8 mouse cellular contexts compared by ENCODE assay signal in the genomic region with DNA sequence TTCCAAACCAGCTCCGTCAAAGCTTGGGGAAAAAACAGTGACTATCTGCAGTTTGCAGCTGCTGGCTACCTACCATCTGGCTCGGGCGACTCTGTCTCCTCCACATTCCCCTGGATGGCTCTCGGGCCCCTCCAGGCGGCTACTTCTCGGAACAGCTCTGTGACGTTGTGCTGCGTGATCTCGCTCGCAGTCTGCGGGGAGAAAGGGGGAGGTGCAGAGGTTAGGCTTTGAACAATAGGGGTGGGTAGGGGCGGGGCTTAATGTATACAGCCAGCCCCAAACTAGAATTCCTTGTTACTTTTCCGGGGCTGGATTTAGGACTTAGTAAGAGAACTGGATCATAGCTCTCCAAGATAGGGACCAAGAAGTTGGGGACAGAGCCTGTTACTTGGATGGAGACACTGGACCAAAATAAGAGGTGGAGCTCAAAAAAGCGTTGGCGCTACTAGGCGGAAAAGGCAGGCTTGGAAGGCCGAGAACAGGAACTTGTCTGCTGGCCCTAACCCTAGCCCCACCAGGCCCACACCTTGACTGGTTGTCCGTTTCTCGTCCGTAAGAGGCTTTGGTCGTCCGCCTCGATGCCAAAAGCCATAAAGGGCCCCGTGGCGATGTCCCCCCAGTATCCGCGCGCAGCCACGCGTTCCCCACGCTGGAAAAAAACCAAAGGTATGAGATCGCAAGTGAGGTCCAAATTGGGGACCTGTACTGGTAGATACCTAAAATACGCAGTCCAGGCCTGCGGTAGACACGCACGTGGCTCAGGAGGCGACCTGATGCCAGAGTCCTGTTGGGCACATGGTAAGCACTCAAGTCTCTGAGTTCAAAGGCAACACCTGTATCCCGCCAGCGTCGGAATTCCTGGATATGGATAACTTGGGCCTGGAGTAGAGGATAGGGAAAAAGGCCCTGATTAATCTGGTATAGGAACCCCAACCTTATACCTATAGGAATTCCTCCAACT. TPM values are rescaled to one million over a fixed set of nuclear protein-coding genes. Genes with fewer than 3 reads are reported as not detected.
DNase-seq lines count a peak whose midpoint lies in the region; ATAC-seq and TF ChIP-seq lines count a peak whose summit lies in the region.

No protein-coding gene starts in this region.

- peaks cover 0 to 12% of the 10 kb centered on the region in 2 experiments; a peak in 2 of 4 replicates for H3K4me1 ChIP-seq in MEL (ENCODE audit: control insufficient read depth in 1 of 2, insufficient read depth in 2 of 2, low read length in 2 of 2)
- H3K4me1 ChIP-seq in forebrain, embryonic 15.5 days = peaks cover 14% of the 10 kb centered on the region

- peak; percentile 89 for TF ChIP-seq RAD21 in MEL (IDR thresholded peaks at IDR 0.05; ENCODE audit: low read depth, low read length)

- ATAC-seq in forebrain, embryonic 15.5 days (replicated peaks) = peak; percentile 91

- peaks cover 0 to 2% of the 10 kb centered on the region in 2 experiments; a peak in 1 of 4 replicates for H3K36me3 ChIP-seq in MEL (ENCODE audit: control insufficient read depth in 1 of 2, insufficient read depth in 2 of 2, low read length in 2 of 2)
- H3K36me3 ChIP-seq in forebrain, embryonic 15.5 days = no peaks in the 10 kb centered on the region

- H3K27ac ChIP-seq in MEL (ENCODE audit: control insufficient read depth, low read depth, low read length) = no peak overlapping the region
- 0 out of 2 replicates have a peak overlapping the region, but pooled peaks have one; percentile 12 for H3K27ac ChIP-seq in forebrain, embryonic 15.5 days (replicated peaks)
- 0 out of 2 replicates have a peak overlapping the region, but pooled peaks have one; percentile 18 for H3K27ac ChIP-seq in layer of hippocampus, adult 2 months

- H3K4me3 ChIP-seq in MEL (ENCODE audit: control insufficient read depth in 1 of 2, insufficient read depth in 1 of 2, low read depth in 2 of 2, low read length in 2 of 2) = peak overlapping the region; percentile 26 to 33
- peak overlapping the region; percentile 29 for H3K4me3 ChIP-seq in forebrain, embryonic 15.5 days
- peak overlapping the region; percentile 40 for H3K4me3 ChIP-seq in layer of hippocampus, adult 2 months

- 0 out of 4 replicates have a peak, but pooled peaks of 1 of the 2 experiments have one; percentile 13 for TF ChIP-seq EP300 in MEL (IDR thresholded peaks at IDR 0.05; ENCODE audit: low read depth in 1 of 2, low read length in 2 of 2)

- TF ChIP-seq POLR2A in MEL (IDR thresholded peaks at IDR 0.05; ENCODE audit: control insufficient read depth in 1 of 2, insufficient read depth in 1 of 2, low read depth in 1 of 2, low read length in 2 of 2, poor library complexity in 1 of 2) = no peak

- H3K9me3 ChIP-seq in MEL (replicated peaks; ENCODE audit: insufficient read depth, low read length) = no peaks in the 10 kb centered on the region
- no peaks in the 10 kb centered on the region for H3K9me3 ChIP-seq in forebrain, embryonic 15.5 days

- H3K9ac ChIP-seq in MEL (ENCODE audit: control insufficient read depth, low read depth, low read length, poor library complexity, severe bottlenecking) = peak overlapping the region; percentile 33
- peak overlapping the region; percentile 37; the same call in 1 of the 2 replicates for H3K9ac ChIP-seq in forebrain, embryonic 15.5 days (replicated peaks)

- intact Hi-C loops in heart, postnatal 36 days (cut with DNase I) = no loop called here

- peak; percentile 69 to 89 (median 87) for TF ChIP-seq CTCF in MEL (IDR thresholded peaks at IDR 0.05 in 2 of 3, conservative IDR thresholded peaks at IDR 0.05 in 1 of 3; ENCODE audit: control insufficient read depth in 1 of 3, insufficient read depth in 1 of 3, low read depth in 2 of 3, low read length in 3 of 3, poor library complexity in 1 of 3, severe bottlenecking in 1 of 3)
- peak; percentile 77 for TF ChIP-seq CTCF in layer of hippocampus, adult 2 months (conservative IDR thresholded peaks at IDR 0.05)

- WGBS in forebrain, embryonic 15.5 days = 25% methylated on average over 40 of the region's 40 CpGs

- H3K27me3 ChIP-seq in MEL (ENCODE audit: control insufficient read depth in 1 of 2, insufficient read depth in 2 of 2, low read length in 2 of 2) = no peaks in the 10 kb centered on the region
- no peaks in the 10 kb centered on the region for H3K27me3 ChIP-seq in forebrain, embryonic 15.5 days

- peak; percentile 89 for DNase-seq in MEL (ENCODE audit: low read depth, low spot score)
- peak; percentile 67 to 80 for DNase-seq in cerebellum, adult 18-20 months
- DNase-seq in heart, postnatal 36 days = peak; percentile 77 to 81
- peak; percentile 54 to 76 for DNase-seq in layer of hippocampus, adult 2 months (ENCODE audit: low spot score in 2 of 2)
- peak; percentile 92 for DNase-seq in lung, postnatal 10 days
- peak; percentile 49 for DNase-seq in retina, adult 2 months (ENCODE audit: low read depth, low spot score)
- peak; percentile 72 to 81 for DNase-seq in thymus, postnatal 36 days

- peaks cover 6% of the 10 kb centered on the region for H3K79me2 ChIP-seq in MEL (ENCODE audit: control insufficient read depth, insufficient read depth, low read length, poor library complexity)

- peak overlapping the region; percentile 45 for H3K4me2 ChIP-seq in forebrain, embryonic 15.5 days (replicated peaks)

TF ChIP-seq in MEL, 35 proteins besides CTCF, POLR2A, EP300 and RAD21 (continues in another document):
- TF ChIP-seq UBTF (IDR thresholded peaks at IDR 0.05; ENCODE audit: borderline replicate concordance, insufficient read depth, low read depth, low read length) = no peak
- TF ChIP-seq ZC3H11A (IDR thresholded peaks at IDR 0.05; ENCODE audit: low read depth, low read length) = peak; percentile 62
- no peak for TF ChIP-seq BHLHE40 (IDR thresholded peaks at IDR 0.05; ENCODE audit: borderline replicate concordance, low read depth, low read length)
- 0 out of 2 replicates have a peak, but pooled peaks have one; percentile 33 for TF ChIP-seq HCFC1 (IDR thresholded peaks at IDR 0.05; ENCODE audit: low read depth, low read length)
- TF ChIP-seq MYC (IDR thresholded peaks at IDR 0.05; ENCODE audit: low read depth, low read length) = no peak
- TF ChIP-seq MXI1 (IDR thresholded peaks at IDR 0.05; ENCODE audit: low read depth, low read length) = peak; percentile 43; the same call in 1 of the 2 replicates
- TF ChIP-seq TBP (IDR thresholded peaks at IDR 0.05; ENCODE audit: low read depth, low read length) = no peak
- TF ChIP-seq USF2 (IDR thresholded peaks at IDR 0.05; ENCODE audit: borderline replicate concordance in 1 of 2, insufficient read depth in 1 of 2, low read depth in 1 of 2, low read length in 2 of 2) = no peak
- TF ChIP-seq ELF1 (IDR thresholded peaks at IDR 0.05; ENCODE audit: low read depth, low read length) = no peak
- TF ChIP-seq CHD1 (IDR thresholded peaks at IDR 0.05; ENCODE audit: low read depth, low read length) = no peak
- peak; percentile 63 for TF ChIP-seq TCF12 (IDR thresholded peaks at IDR 0.05; ENCODE audit: low read depth, low read length)
- no peak for TF ChIP-seq GABPA (IDR thresholded peaks at IDR 0.05; ENCODE audit: low read depth, low read length)
- TF ChIP-seq USF1 (IDR thresholded peaks at IDR 0.05; ENCODE audit: low read depth, low read length) = no peak
- no peak for TF ChIP-seq ZNF384 (IDR thresholded peaks at IDR 0.05; ENCODE audit: low read depth, low read length)
- TF ChIP-seq ETS1 (IDR thresholded peaks at IDR 0.05; ENCODE audit: low read depth, low read length) = peak; percentile 42; the same call in 1 of the 2 replicates
- TF ChIP-seq SMC3 (IDR thresholded peaks at IDR 0.05; ENCODE audit: low read depth, low read length) = peak; percentile 79
- no peak for TF ChIP-seq POLR2AphosphoS5 (IDR thresholded peaks at IDR 0.05; ENCODE audit: borderline replicate concordance, low read depth, low read length)
- no peak for TF ChIP-seq ZKSCAN1 (IDR thresholded peaks at IDR 0.05; ENCODE audit: low read depth, low read length)

RNA-seq across cellular contexts. Expression of gene Tnni3, which starts 2.6 kb away (rescaled TPM):
- total RNA-seq in MEL (2012; rRNA removed) = 281 and 353 TPM in 2 replicates
- 100 to 1,000 TPM in 1 of 2 experiments, not detected in 1; 328 TPM for polyA plus RNA-seq in MEL (2012; ENCODE audit: insufficient read depth in 1 of 2, insufficient read length in 2 of 2, low read depth in 1 of 2, low replicate concordance in 2 of 2, missing spikeins in 1 of 2)
- 1.8 and 1.9 TPM in 2 replicates for polyA plus RNA-seq in forebrain, embryonic 15.5 days (2015; fragmentation: Nextera tagmentation; extraction: Ambion mirVana)
- total RNA-seq in heart, postnatal 36 days (2021) = over 10,000 TPM in 1 of 2 experiments, 1,000 to 10,000 TPM in 1; 9,756 to 10,673 TPM
- total RNA-seq in layer of hippocampus, adult 2 months (2021) = under 1 TPM in 1 of 2 experiments, not detected in 1; 0.64 TPM

RNA-seq across cellular contexts. Expression of gene Dnaaf3, which starts 5.6 kb away (rescaled TPM):
- 0.69 and 0.73 TPM in 2 replicates for total RNA-seq in MEL (2012; rRNA removed)
- 1 to 10 TPM in 1 of 2 experiments, not detected in 1; 2.9 TPM for polyA plus RNA-seq in MEL (2012; ENCODE audit: insufficient read depth in 1 of 2, insufficient read length in 2 of 2, low read depth in 1 of 2, low replicate concordance in 2 of 2, missing spikeins in 1 of 2)
- 1.6 and 1.7 TPM in 2 replicates for polyA plus RNA-seq in forebrain, embryonic 15.5 days (2015; fragmentation: Nextera tagmentation; extraction: Ambion mirVana)
- 1 to 10 TPM; 2.0 to 3.0 TPM for total RNA-seq in heart, postnatal 36 days (2021)
- total RNA-seq in layer of hippocampus, adult 2 months (2021) = under 1 TPM; 0.47 to 0.64 TPM

RNA-seq across cellular contexts. Expression of gene Tnnt1, which starts 10.4 kb away (rescaled TPM):
- total RNA-seq in MEL (2012; rRNA removed) = 5.0 and 5.4 TPM in 2 replicates
- 10 to 100 TPM in 1 of 2 experiments, not detected in 1; 16.4 TPM for polyA plus RNA-seq in MEL (2012; ENCODE audit: insufficient read depth in 1 of 2, insufficient read length in 2 of 2, low read depth in 1 of 2, low replicate concordance in 2 of 2, missing spikeins in 1 of 2)
- polyA plus RNA-seq in forebrain, embryonic 15.5 days (2015; fragmentation: Nextera tagmentation; extraction: Ambion mirVana) = 2.5 and 2.6 TPM in 2 replicates
- total RNA-seq in heart, postnatal 36 days (2021) = 10 to 100 TPM; 20.0 to 21.3 TPM
- 1 to 10 TPM; 1.7 to 4.0 TPM for total RNA-seq in layer of hippocampus, adult 2 months (2021)

RNA-seq across cellular contexts. Expression of gene Syt5, which starts 20.7 kb away (rescaled TPM):
- not detected in 2 replicates for total RNA-seq in MEL (2012; rRNA removed)
- polyA plus RNA-seq in MEL (2012; ENCODE audit: insufficient read depth in 1 of 2, insufficient read length in 2 of 2, low read depth in 1 of 2, low replicate concordance in 2 of 2, missing spikeins in 1 of 2) = not detected
- polyA plus RNA-seq in forebrain, embryonic 15.5 days (2015; fragmentation: Nextera tagmentation; extraction: Ambion mirVana) = 158 and 164 TPM in 2 replicates
- total RNA-seq in heart, postnatal 36 days (2021) = under 1 TPM; 0.54 to 0.89 TPM
- 100 to 1,000 TPM; 199 to 217 TPM for total RNA-seq in layer of hippocampus, adult 2 months (2021)

RNA-seq across cellular contexts. Expression of gene Ppp1r12c, which starts 25.1 kb away (rescaled TPM):
- total RNA-seq in MEL (2012; rRNA removed) = 51.4 and 64.2 TPM in 2 replicates
- 100 to 1,000 TPM in 1 of 2 experiments, not detected in 1; 153 TPM for polyA plus RNA-seq in MEL (2012; ENCODE audit: insufficient read depth in 1 of 2, insufficient read length in 2 of 2, low read depth in 1 of 2, low replicate concordance in 2 of 2, missing spikeins in 1 of 2)
- 48.4 and 50.3 TPM in 2 replicates for polyA plus RNA-seq in forebrain, embryonic 15.5 days (2015; fragmentation: Nextera tagmentation; extraction: Ambion mirVana)
- total RNA-seq in heart, postnatal 36 days (2021) = 10 to 100 TPM; 59.7 to 62.2 TPM
- 100 to 1,000 TPM; 157 to 161 TPM for total RNA-seq in layer of hippocampus, adult 2 months (2021)

Comparison
In these comparisons a context has a peak if more than half of its experiments do, and no peak if none do; other contexts are left out.
1. RNA of gene Tnni3, which starts 2.6 kb away (total RNA-seq): 9,756 to 10,673 TPM in heart, postnatal 36 days and 281 to 353 TPM in MEL; 0.64 TPM in layer of hippocampus, adult 2 months; every median in the first group is over 100 times any median in the second.
2. Peak in every context shown above with its lines, with median percentiles within 50 percentile points of each other: DNase-seq and H3K4me3 ChIP-seq.